Mouse (Mus musculus) fat pad, adult 2 months (tissue): ENCODE data around the gene Cacna1a.
"Not testable (repeated sequence)": the region's sequence is repeated elsewhere in the genome, so short reads cannot be mapped to it uniquely, and the experiment has no call there.

Source experiments
- DNase-seq: peaks from one replicate; pipeline ENCODE4 v3.0.0-alpha.2; 2011; ENCODE audit warnings: low read depth, low spot score; ENCODE audit errors: extremely low read depth

Gene Cacna1a

DNA sequence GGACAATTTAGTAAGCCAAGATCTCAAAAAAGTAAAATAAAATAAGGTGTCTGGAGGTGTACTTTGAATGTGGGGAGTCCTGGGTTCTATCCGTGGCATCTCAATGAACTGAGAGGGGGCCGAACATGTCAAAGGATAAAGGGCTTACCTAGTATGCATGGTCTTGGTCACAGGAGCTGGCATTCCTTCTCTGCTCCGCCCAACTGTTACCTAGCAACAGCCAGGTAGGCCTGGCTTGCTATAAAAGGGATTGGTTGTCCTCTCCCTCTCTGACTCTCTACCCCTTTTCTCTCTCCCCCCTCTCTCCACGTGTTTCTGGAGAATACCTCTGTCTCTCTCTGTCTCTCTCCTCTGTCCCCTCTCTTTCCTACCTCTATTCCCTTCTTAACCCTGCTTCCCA is 269.4 kb downstream of the Cacna1a start:
- DNase-seq = no peak

DNA sequence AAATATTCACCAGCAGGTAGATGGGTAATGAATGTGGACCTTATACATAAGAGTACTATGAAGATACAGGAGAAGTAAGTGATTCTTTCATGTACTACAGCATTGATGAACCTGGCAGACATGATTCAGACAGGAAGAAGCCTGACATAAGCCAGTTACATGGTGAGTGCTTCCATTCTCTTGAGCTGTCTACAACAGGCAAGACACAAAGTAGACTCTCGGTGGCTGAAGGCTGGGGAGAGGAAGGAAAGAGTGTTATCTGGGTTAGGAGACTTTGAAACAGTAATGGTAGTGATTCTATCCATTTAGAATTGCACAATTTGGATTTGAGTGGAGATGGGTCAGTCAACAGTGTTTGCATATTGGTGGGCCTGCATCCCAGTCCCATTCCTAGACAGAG is 270.7 kb downstream of the Cacna1a start:
- DNase-seq = no peak

DNA sequence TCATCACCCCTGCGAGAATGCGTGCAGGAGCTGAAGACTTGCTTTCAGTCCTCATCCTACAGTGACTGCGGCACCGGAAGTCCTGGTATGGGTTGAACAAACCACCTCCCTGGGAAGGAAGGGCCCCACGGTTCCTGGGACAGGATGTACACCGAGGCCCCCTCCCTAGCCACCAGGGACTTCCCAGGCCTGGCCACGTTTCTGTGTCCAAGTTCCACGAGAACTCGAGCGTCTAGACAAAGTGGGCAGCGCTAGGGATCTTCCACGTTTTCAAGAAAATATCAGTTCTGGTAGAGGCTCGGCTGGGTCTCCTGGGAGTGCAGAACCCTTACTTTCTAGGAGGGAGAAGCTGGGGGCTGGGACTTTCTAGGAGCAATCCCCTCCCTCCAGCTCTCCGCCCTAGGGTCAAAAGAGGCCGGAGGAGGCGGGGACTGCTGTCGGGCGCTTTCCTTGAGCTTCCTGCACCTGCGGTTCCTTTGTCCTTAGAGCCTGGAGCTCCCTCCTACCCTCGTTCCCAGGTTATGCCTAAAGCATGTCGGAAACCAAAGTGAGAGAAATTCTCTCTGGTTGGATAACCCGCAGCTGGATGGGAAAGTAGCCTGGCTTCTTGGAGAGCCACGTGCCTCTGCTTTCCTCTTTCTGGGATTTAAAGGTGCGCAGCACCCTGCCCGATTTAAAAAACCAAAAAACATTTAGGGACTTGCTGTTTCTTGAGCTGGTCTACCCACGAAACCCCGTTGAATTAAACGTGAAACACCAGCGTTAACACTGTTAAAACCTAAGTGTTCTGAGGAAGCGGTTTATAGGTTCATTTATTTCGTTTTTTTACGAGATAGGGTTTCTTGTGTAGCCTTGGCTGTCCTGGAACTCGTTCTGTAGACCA is 271.9 kb downstream of the Cacna1a start:
- no peak for DNase-seq

DNA sequence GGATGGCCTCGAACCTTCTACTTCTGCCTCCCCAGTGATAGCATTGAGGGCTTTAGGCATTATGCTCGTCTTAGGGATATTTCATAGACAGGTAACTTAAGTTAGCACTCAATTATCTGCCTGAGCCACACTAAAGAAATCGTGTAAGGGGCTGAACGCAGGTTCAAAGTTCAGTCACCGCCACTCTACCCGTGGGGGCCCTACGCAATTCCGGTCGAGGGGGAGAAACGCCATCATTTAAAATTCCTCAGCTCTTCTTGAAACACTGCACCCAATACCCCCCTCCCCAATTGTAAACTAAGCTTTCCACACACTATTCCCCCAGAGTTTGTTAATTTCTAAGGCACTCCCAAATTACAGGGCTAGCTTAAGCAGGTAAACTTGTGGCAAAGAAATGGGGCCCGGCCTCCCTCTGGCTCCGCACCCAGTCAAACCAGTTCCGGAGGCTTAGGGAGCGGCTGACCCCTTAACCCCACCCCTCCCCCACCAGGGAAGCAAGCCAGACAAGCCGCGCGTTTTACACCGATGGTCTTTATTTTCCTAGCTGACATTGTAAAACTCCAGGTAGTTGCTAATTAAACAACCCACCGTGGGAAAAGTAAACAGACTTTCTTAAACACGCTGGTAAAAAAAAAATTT is 272.7 kb downstream of the Cacna1a start:
- no peak for DNase-seq

DNA sequence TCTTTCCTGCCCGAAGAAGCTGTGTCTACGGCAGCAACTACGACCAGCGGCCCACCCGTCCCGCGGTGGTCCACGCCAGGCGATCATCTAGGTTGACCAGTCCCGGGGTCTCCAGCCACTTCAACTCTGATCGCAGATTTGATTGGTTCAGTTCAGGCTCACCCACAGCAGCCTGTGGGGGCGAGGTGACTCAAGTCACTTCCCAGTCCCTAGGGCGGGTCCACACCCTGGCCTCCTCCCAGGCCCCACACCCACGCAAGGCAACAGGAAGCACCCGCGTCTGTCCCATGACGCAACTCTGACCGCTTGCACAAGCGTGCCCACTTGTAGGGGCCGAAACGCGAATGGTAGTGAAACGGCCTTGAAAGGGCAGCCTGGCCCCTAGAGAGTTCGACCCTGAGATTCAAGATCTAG is 273.2 kb downstream of the Cacna1a start:
- peak; percentile 79 for DNase-seq

DNA sequence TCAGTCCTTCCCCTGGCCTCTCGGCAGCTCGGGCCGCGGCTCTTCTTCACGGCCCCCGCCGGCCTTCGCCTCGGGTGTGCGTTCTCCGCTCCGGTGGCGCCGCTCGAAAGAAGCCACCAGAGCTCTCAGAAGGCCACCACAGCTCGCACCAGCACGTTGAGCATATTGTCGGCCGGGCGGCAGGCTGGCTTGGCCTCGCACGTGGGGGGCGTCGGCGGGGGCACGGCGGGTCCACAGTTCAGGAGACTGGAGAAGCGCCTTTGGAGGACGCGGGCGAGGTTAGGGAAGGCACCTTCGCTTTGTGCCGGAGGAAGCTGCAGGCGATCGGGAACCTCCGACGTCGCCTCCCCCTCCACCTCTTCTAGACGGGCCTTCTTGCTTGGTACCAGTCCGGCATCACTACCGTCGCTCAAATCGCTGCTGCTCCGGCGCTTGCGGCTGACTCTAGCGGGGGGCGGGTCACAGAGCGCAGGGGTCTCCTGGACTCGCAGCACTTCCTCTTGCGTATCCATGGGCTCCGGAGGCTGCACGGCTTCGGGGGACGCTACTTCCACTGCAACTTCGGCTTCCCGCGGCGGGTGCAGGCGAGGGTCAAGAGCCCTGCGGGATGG is 273.8 kb downstream of the Cacna1a start:
- no peak for DNase-seq

DNA sequence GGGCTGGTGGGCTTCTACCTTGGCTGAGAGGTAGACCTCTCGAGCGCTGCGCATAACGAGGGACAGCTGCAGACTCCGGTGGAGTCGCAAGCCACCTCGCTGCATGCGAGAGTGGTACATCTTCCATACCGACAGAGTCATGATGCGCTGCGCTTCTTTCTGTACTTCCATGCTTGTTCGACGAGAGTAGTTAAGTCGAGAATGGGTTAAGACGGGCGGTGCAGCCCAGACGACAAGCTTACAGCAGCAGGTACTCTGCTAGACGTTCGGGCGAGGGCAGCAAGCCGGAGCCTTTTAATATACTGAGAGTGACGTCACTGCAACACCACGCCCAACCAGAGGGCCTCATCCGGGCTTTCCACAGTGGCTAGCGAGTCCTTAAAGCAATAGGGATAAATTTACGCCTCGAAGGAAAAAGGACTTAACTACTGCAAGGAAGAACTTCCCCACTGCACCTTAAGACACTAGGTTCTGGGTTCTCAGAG is 274.4 kb downstream of the Cacna1a start, which contains the start of gene Ier2:
Gene Ier2, minus strand, starts transcription at position 272 of the 485 bp plus-strand sequence.
- DNase-seq = no peak

DNA sequence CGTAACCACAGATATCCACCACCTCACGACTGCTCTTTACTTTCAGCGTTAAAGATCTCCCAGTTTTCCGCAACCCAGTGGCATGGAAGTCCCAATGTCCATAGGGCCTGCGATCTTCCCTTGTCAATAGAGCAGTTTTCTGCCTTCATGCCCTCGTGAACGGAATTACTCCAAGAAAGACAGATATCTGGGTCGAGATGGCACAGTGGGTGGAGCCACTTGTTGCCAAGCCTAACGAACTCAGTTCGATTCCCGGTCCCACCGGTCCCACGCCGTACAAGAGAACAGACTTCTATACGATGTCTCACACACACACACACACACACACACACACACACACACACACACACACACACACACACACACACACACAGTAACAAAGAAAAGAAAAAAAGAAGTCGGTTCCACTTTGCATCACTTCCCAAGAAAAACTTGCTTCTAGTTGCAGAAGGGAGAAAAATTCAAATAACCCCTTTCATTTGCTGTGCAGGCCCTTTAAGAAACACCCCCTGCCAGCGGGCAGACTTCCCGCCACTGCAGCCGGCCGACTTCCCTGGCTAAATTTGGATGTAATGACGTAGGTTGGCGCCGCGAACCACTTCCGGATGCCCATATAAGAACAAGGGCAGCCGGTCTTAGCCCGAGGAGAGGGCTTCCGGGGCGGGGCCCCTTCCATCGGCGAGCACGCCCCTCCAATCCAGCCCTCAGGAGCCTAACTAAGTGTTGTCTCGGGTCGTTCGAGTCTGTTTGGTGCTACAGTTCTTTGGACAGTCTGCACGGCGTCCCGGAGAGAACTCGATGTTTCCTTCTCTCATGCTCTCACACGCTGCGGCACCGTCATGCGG is 275.5 kb downstream of the Cacna1a start:
- peak; percentile 61 for DNase-seq

DNA sequence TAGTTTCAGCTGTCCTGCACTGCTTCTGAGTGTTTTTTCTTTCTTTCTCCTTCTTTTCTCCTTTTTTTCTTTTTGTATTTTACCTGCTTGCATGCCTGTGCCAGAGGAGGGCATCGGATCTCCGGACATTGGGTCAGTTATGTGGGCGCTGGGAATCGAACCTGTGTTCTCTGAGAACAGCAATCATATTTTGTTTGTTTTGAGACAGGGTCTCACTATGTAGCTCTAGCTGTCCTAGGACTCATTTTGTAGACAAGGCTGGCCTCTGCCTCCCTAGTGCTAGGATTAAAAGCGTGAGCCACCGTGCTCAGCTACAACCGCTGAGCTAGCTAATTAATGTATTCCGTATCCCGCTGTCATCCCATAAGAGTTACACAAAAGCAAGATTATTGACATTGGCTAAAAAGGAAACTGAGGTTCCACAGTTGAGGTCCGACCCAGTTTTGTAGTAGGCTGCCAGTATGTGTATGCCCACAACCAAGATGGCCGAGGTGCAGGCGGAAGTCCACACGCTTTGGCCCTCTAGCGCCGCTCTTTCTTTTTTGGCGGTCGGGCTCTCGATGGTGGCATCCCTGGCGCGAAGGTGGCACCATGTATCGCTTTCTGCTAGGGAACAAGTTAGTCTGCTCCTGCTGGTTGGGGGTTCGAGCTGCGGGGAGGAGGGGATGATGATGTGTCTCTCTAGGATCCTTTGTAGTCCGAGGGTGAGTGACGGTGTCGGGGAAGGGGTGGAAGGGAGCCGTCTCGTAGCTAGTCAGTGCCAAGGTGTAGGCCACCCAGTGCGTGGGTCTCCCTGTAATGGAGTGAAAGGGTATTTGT is 276.5 kb downstream of the Cacna1a start:
- no peak for DNase-seq

DNA sequence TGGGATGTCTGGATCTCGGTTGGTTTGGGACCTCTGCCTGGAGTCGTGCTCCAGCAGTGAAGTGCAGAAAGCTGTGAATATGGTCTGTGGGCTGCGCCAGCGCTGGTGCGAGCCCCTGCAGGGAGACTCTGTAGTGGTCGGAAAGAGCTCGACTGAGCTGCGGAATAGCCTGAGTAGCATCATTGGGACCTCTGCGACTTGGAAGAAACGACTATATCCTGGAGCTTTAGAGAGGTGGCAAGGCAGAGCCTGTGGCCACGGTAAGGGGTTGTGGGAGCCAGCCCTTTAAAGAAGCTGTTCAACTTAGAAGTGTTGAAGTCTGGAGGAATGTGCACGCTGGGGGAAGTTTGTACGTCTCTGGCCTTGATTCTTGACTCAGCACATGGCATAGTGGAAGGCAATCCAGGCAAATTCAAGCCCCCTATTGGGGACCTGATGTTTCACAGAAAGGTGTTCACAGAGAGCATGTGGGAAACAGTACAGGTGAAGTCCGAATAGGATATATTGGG is 277.2 kb downstream of the Cacna1a start:
- no peak for DNase-seq

DNA sequence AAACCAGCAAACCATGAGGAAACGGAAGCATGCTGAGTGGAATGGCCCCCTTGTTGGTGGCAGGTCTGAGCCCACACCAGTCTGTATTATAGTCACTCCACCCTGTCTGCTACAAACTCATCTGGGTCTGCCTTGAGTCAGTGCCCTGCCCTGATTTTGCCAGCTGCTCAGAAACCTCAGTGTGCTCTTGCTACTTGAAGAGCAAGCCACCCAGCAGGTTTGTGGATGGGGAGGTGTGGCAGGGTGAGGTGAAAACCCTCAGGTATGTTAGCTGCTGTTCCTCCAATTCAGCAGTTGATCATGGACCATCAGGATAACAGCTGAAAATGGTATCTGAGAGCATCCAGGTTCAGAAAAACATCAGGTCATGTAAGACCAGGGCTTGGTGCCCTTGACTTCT is 279.8 kb downstream of the Cacna1a start:
- DNase-seq = no peak

DNA sequence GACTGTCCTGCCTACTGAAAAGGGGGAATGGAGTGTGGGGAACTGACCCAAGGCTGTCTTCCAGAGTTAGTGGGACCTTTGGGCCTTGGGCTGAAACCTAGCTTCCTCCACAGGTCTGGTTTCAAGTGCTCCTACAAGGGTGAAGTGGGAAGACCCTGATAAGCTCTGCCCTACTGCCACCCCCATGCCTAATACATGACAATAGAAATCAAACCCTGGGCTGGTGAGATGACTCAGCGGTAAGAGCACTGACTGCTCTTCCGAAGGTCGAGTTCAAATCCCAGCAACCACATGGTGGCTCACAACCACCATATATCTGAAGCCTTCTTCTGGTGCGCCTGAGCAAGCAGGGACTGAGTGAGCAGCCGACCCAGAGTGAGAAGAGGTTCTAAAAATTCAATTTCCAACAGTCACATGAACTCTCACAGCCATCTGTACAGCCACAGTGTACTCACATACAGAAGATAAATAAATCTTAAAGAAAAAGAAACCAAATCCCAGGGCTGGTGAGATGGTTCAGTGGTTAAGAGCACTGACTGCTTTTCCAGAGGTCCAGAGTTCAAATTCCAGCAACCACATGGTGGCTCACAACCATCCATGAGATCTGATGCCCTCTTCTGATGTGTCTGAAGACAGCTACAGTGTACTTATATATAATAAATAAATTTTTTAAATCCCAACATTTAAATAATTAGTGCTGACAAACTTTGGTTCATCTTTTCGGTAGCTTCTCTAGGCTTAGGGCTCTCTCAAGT is 280.7 kb downstream of the Cacna1a start:
- DNase-seq = no peak

DNA sequence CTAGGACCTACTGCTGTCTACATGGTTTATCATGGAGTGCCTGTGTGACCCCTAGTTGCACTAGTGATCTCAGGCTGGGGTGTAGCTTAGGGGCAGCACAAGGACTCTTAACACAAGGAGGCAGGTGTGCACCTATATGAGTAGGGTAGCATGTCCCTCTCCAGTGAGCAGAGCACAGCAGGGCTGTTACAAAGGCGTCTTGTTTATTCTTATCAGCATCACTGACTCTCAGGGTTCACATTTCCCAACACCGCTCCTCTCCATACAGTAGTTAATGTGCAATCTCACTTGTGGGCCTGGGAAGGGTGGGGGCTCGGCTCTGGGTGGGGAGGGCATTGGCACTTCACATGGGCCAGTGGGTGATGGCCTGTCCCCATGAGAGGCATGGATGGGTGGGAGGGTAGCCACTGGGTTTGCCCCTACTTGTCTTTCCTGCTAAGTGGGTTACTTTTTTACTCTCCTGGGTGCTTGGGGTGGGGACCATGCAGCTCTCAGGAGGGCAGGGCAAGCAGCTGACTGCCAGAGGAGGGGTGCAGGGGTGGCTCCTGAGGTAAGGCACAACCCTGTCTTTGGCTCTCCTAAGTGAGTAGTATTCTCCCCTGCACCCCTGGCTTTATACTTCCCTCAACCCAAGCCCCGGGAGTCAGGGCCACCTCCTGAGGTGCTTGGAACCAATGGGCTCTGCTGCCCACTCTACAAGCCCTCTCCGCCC is 282.2 kb downstream of the Cacna1a start:
- DNase-seq = not testable (repeated sequence)

DNA sequence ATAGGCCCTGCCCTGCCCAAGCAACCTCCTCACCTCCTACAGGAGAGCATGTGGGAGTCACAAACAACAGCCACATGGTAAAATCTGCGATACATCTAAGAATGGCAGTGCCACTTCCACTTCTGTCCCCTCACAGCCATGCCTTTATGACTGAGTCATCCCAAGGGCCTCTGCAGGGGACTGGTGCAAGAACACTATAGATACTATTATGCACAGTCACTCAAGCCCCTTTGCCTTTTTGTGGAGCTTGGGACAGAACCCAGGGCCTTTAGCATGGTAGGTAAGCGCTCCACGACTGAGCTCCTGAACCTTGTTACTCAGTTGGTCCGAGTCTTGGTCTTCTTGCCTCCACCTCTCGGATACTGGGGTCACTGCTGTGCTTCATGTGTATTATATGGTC is 289.1 kb downstream of the Cacna1a start:
- DNase-seq = no peak

DNA sequence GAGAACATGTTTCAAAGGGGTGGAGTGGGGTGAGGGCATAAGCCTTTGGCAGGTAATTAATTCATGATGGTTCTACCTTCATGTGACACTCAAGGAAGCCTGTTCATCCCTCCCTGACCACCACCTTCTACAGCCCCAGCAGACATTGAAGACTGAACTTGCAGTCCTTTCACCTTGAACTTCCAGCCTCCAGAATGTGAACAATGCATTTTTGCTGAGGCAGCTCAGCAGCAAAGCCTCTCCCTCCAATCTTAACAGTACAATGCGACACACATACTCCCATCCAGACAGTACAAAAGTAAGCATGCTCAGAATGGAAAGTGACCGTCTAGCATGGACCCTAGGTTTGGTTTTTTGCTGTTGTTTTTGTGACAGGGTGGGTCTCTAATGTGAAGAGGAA is 293.2 kb downstream of the Cacna1a start:
- DNase-seq = no peak

DNA sequence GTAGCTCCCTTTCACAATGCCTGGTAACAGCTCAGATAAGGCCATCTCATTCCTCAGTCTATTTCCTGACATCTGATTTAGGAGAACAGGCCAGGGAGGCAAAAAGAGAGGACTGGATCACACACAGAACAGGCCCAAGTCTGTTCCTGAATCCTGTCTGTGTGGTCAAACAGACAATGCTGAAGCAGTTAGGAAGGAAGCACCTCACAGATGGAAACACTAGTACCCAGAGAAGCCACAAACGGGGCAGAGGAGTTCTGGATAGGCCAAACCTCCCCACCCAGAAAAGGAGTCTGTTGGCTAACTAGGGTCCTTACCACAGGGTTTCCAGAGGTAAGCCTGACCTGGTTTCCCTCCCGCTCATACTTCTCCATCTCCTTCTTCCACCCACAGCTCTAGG is 294.0 kb downstream of the Cacna1a start:
- no peak for DNase-seq

DNA sequence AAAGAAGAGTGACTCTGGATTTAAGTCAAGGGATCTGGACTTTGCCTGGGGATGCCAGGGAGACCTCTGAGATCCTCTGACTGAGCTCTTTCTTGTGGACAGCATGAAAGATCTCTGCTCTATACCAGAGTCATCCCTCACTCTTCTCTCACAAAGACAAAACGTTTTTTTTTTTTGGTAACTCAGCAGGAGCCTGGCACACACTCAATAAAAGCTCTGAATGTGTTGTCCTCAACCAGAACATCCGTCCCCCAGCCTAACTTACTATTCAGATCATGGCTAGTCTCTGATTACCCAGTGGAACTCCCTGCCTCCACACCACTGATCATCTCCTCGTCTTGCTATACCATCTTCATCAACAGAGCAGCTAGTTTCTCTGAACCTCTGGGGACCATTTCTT is 296.3 kb downstream of the Cacna1a start:
- no peak for DNase-seq

DNA sequence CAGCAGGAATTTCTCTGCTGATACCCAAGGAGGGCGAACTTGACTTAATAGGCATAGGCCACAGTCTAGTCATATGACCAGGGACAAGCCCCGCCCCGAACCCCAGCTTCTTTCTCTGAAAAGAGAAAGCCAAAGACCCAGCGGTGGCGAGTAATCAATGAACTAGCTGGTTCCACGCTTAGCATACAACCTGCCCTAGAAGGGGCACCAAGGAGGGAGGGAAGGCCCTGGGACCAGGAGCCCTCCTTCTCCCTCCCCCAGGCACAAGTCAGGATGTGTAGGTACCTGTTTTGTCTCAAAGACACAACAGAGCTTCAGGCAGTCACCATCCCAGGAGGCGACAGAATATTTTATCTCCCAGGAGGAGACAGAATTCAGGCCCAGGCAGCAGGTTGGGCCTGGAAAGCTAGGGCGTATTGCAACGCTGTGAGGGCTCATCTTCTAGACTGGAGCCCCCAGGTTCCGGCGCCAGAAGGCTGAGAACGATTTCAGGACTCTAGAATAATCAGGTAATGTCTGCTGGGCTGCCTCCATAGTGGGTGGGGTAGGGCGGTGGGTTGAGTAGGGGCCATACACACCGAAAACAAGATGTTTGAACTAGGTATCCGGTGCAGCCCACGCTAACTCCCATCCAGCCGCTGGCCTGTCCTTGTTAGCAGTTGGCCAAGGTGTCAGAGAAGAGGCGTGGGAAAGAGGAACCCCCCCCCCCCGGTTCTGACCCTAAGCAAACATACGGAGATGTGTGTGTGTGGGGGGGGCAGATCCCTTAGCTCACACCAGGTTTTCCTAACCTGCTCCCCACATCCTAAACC is 298.2 kb downstream of the Cacna1a start, which contains the start of gene Trmt1:
Gene Trmt1, plus strand, starts transcription at position 117 of the 812 bp plus-strand sequence.
- DNase-seq = no peak
